Mouse (Mus musculus) monocyte, adult 2 months (primary cell): ENCODE measurements around the gene Smug1.

Experiments
- DNase-seq, 2 experiments: peaks; one replicate each; pipeline ENCODE4 v3.0.0; 2022; ENCODE audit warnings: low spot score in 2 of 2, low read depth in 1 of 2

Gene Smug1

DNA sequence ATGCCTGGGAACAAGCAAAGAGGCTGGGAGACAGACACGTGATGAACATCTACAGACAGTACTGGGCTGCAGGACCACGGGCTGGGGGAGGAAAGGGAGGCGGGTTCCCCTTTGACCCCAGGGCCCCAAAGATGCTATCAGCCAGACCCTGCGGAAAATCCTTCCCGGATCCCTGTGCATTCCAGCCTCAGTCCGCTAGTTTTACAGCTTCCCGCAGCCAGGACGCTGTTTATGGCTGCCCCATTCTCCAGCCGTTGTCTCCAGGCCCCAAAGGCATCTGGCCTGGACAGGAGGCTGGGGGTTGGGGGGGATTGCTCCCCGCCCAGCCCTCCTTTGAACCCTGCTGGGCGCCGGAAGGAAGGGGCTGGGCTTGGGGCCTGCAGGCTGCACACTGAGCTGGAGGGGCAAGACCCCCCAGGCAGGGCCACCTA is 10.7 kb upstream of the Smug1 start:
- DNase-seq, result no peak

- peak; percentile 52 to 77 for DNase-seq
Measured at GRCm38 (mm10) chr15:103176874-103177421, 10.1 kb upstream of the Smug1 start.

- DNase-seq, result no peak
Measured at GRCm38 (mm10) chr15:103173251-103173650, 6.4 kb upstream of the Smug1 start.

DNA sequence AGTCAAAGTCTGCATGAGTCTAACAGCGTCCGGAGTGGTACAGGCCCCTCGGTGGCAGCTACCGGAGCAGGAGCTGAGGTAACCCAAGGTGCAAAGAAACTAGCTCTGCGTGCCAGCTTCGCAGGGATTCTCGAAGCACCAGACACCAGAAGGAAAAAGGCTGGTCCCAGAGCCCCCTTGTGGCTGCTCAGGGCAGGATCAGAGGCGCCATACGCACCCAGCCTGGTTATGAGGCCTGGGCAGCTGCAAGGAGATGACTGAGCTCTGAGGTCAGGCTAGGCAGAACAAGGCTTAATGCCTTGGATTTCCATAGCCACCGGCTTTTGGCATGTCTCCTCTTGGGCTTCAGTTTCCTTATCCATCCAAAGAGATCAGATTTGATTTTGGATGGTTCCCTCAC is 5.6 kb upstream of the Smug1 start:
- DNase-seq, result peak; percentile 28 to 31

DNA sequence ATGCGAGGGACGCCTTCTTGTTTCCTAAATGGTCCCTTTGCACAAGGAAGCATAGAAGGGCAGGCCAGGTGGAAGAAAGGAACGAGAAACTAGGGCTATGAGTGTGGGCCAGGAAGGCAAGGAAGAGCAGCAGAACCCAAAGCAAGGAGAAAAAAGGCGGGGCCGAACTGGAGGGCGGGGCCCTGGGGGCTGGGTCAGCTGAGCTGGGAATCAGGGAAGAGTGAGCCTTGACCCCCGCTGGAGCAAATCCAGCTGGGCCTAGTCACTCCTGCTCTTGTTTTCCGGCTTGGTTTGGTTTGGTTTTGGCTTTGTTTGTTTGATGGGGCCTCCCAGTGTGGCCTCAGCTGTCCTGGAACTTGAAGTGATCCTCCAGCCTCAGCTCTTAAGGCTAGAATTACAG is 4.4 kb upstream of the Smug1 start:
- no peak for DNase-seq

GRCm38 (mm10) chr15:103170316-103170679 is 3.4 kb upstream of the Smug1 start:
- DNase-seq, result no peak

GRCm38 (mm10) chr15:103169612-103170315 is 2.9 kb upstream of the Smug1 start:
- no peak for DNase-seq

DNA sequence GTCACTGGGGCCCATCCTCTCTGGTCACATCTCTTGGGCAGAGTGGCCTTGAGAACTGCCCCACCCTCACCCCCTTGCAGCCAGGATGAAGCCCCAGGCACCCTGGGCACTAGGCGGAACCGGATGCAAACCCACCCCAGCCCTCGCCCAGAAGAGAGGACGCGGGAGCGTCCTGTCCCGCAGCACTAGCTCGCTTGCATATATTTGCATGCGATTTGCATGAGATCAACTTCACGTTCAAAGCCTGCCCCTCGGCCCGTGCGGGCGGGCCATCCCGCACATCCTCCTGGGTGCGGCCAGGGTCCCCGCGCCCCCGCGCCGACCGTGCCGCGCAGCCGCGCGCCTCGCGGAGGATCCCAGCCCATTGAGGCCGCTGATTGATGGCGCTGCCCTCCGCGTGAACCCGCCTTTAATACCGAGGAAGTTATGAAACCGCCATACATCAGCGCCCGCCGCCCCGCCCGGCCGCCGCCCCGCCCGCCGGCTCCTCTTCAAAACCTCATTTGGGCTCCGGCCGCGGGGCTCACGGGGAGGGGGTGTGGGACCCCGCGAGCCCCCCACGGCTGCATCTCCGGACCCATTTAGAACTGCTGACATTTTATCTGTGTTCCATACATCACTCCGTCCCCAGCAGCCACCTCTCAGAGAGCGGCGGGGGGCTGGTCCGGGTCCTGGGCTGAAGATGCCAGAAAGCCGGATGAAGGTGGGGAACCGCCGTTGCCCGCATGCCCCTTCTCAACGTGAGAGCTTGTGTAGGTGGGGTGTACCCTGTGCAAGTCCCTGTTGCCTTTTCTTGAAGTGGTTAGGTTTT is 2.1 kb upstream of the Smug1 start:
- peak in 1 of 2 experiments; percentile 50 for DNase-seq

DNA sequence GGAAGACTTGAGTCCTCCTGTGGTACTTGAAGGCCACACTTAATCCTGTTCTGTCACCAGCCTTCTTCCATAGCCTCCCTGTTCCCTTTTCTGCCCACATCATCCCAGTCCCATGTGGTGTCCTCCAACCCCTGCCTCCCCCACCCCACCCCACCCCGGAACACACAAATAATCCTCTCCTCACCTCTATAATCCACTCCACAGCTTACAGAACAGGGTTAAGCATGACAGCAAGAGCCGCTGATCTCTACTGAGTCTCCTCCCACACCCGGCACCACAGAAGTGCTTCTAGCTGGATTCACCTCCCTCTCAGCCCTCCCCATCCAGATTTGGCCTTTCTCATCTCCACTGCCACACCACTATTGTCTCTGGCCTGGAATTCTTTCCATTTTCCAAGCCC is 894 bp upstream of the Smug1 start:
- DNase-seq, result no peak

GRCm38 (mm10) chr15:103165924-103166323 is 968 bp downstream of the Smug1 start:
- DNase-seq, result no peak

GRCm38 (mm10) chr15:103165379-103165778 is 1.5 kb downstream of the Smug1 start:
- peak; percentile 53 to 71 for DNase-seq

DNA sequence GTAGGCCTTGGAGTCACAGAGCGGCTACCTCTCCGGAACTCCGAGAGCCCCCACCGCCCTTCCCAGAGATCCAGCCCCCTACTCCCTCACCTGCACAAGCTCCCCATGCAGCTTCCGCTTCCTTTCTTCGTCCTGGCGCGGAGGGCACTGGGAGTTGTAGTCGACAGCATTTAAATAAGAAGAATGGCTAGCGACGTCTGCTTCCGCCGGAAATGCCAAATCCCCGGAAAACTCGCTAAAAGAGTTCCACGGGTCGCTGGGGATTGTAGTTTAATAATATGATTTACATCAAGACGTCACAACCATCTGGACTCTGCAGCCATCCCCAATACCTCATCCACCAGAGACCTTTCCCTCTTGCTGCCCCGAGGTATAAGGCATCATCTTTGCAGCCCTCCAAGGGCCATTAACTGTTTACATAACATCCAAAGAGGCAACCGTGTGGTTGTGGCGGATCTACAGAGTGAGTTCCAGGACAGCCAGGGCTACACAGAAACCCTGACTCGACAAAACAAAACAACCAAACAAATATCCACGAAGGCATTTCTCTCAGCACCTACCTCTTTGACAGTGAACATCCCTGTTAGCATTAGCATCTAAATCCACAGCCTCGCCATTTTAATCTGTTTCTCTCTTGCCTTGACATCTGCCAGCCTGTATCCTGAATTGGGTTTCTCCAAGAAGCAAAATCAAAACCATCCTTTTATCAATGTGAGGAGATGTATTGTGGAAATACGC is 3.5 kb downstream of the Smug1 start:
- peak; percentile 42 to 65 for DNase-seq

DNA sequence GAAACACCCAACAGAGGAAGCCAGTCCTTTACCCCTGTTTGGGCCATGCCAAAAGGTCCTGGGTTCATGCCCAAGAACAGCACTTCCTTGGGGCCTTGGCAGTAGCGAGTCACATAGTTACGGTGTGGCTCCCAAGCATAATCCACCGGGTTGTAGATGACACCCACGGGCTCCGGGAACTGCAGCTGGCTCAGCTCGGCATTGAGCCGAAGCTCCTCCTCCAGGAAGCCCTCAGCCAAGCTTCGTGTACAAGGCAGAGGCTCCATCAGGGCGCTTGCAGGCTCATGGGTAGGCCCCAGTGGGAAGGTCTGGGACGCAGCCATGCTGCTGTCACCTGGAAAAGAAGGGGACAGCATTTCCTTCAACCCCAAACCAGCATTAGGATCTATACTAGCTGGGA is 9.3 kb downstream of the Smug1 start:
- no peak for DNase-seq

DNA sequence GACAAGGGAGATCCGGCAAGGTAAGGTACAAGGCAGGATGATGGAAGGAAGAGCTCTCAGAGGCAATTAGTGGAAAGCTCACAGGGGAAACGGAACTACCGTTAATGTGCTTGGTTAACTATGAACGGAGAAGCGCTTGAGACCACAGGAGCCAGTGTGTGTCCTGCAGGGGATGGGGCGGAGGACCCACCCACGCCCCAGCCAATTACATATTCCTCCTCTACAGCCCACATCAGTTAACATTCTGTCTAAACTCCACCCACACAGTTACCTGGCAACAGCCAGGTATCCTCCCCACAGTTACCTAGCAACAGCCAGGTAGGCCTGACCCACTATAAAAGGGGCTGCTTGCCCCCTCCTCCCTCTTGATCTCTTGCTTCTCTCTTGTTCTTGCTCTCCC is 10.0 kb downstream of the Smug1 start:
- DNase-seq, result no peak

DNA sequence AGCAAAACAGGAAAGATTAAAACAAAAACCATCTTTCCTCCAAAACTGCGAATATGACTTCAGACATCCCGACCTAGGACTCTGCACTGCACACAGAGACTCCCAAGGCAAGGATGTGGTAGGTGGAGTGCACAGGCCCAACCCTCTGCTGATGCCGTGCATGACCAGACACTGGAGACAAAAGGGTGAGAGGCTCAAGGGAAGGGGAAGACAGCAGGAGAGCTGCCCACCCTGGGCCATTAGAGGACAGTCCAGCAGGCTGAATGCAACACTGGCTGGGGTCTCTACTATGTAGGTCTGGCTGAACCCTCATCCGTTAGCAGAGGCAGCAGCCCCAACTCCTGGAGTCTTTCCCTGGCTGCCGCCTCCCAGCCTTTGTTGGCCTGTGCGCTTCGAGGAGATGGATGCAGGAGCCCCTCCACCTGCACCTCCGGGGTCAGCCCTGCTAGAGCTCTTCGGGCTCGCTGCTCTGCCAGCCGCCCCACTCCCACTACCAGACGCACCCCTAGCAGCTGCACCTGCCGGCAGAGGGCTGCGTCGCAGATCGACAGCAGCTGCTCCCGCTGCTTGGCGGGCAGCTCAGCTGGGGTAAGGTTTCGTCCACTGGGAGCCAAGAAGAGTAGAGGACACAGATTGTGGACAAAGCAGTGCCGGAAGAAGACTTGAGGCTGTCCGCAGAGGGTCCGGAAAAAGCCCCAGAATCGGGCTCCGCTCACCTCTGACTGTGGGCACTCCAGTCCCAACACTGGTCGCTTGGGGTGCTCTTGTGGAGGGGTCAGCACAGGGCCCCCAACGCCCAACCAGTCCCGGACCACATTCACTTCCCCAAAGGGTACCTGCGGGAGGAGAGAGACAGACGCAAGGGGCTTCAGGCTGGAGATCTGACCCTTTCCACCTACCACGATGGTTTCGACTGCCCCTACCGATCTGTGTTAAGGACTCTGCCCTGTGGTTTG is 11.2 kb downstream of the Smug1 start:
- DNase-seq, result no peak

GRCm38 (mm10) chr15:103152890-103153610 is 13.8 kb downstream of the Smug1 start:
- DNase-seq, result no peak

- no peak for DNase-seq
Measured at GRCm38 (mm10) chr15:103152371-103152770, 14.5 kb downstream of the Smug1 start.

GRCm38 (mm10) chr15:103147779-103148178 is 19.1 kb downstream of the Smug1 start:
- DNase-seq, result no peak

GRCm38 (mm10) chr15:103147422-103147690 is 19.5 kb downstream of the Smug1 start:
- DNase-seq, result no peak
